Mouse (Mus musculus) midbrain, embryonic 14.5 days (tissue): ENCODE results near the gene Mtss1l. TPM values are rescaled to one million over a fixed set of nuclear protein-coding genes. Genes with fewer than 3 reads are reported as not detected.

Source experiments
- ATAC-seq: fragments of 200-750 bp; cut with Nextera tagmentation; 2 replicates; pipeline ENCODE4 v1.8.0; 2017; ENCODE audit warnings: moderate number of reproducible peaks, moderate library complexity; ENCODE audit not compliant: low FRiP score, low TSS enrichment
- DNase-seq: peaks from one replicate; pipeline ENCODE4 v3.0.0-alpha.2; 2015
- H3K27ac ChIP-seq: fragments of 300-500 bp; sonication (generic); replicated peaks from 2 replicates; pipeline ENCODE4 v1.5.1; 2014; ENCODE audit warnings: mild to moderate bottlenecking, low read depth, low read length, moderate library complexity
- H3K27me3 ChIP-seq: fragments of 300-500 bp; sonication (generic); 2 replicates; pipeline ENCODE4 v1.6.1; 2014; ENCODE audit warnings: low read length, control low read depth, mixed read lengths; ENCODE audit not compliant: control insufficient read depth, insufficient read depth
- H3K36me3 ChIP-seq: fragments of 300-500 bp; sonication (generic); 2 replicates; pipeline ENCODE4 v1.6.1; 2014; ENCODE audit warnings: low read length, control low read depth; ENCODE audit not compliant: control insufficient read depth, insufficient read depth
- H3K4me1 ChIP-seq: fragments of 300-500 bp; sonication (generic); 2 replicates; pipeline ENCODE4 v1.6.1; 2014; ENCODE audit warnings: mild to moderate bottlenecking, antibody characterized with exemption, low read length, control low read depth; ENCODE audit not compliant: control insufficient read depth, insufficient read depth
- H3K4me2 ChIP-seq: fragments of 300-500 bp; sonication (generic); 2 replicates; pipeline ENCODE4 v1.6.1; 2014; ENCODE audit warnings: mild to moderate bottlenecking, low read length, moderate library complexity
- H3K4me3 ChIP-seq: fragments of 300-500 bp; sonication (generic); replicated peaks from 2 replicates; pipeline ENCODE4 v1.5.1; 2014; ENCODE audit warnings: low read depth, low read length
- H3K9ac ChIP-seq: fragments of 300-500 bp; sonication (generic); replicated peaks from 2 replicates; pipeline ENCODE4 v1.6.1; 2014; ENCODE audit warnings: mild to moderate bottlenecking, low read length, moderate library complexity
- H3K9me3 ChIP-seq: fragments of 300-500 bp; sonication (generic); 2 replicates; pipeline ENCODE4 v1.6.1; 2016; ENCODE audit warnings: low read length, control low read depth, mixed read lengths; ENCODE audit not compliant: control insufficient read depth
- WGBS: fragments of 180-500 bp; shearing (Covaris S2); extraction: QIAGEN DNeasy Blood & Tissue Kit; methylation state at CpG from one replicate; pipeline ENCODE4 v1.1.7; 2014; 5-methylcytosine and 5-hydroxymethylcytosine counted together
- polyA plus RNA-seq: library from polyadenylated mRNA; unstranded; fragments of >200 nt; fragmentation: Nextera tagmentation; extraction: Ambion mirVana; gene quantifications from 2 replicates; pipeline ENCODE4 v1.2.1, GENCODE M21; 2014

Mtss1l gene
- polyA plus RNA-seq, 1 experiment from 2014 or later, result 27.5 TPM

GRCm38 (mm10) chr8:110788981-110789380 lies 67.7 kb downstream of the Mtss1l start:
- 54% methylated on average over 12 of the region's 12 CpGs for WGBS
- no peak overlapping the region for H3K4me2 ChIP-seq
- no peak overlapping the region for H3K27ac ChIP-seq
- no peaks in the 10 kb centered on the region for H3K4me1 ChIP-seq
- no peak overlapping the region for H3K4me3 ChIP-seq
- H3K9me3 ChIP-seq, result no peaks in the 10 kb centered on the region
- no peak for DNase-seq
- ATAC-seq, result no peak
- H3K27me3 ChIP-seq, result no peaks in the 10 kb centered on the region
- H3K9ac ChIP-seq, result no peak overlapping the region
- no peaks in the 10 kb centered on the region for H3K36me3 ChIP-seq

- 67% methylated on average over 12 of the region's 12 CpGs for WGBS
- no peaks in the 10 kb centered on the region for H3K27me3 ChIP-seq
- DNase-seq (no peak), ATAC-seq (no peak)
- no peaks in the 10 kb centered on the region for H3K4me1 ChIP-seq
- no peak overlapping the region for H3K27ac ChIP-seq
- H3K4me2 ChIP-seq, result no peak overlapping the region
- no peak overlapping the region for H3K9ac ChIP-seq
- H3K36me3 ChIP-seq, result no peaks in the 10 kb centered on the region
- no peak overlapping the region for H3K4me3 ChIP-seq
- no peaks in the 10 kb centered on the region for H3K9me3 ChIP-seq
Observed at GRCm38 (mm10) chr8:110789571-110789970, 68.3 kb downstream of the Mtss1l start.

GRCm38 (mm10) chr8:110790270-110790669 lies 69.0 kb downstream of the Mtss1l start:
- DNase-seq (no peak), ATAC-seq (no peak)
- 79% methylated on average over 6 of the region's 6 CpGs for WGBS
- no peak overlapping the region for H3K4me2 ChIP-seq
- H3K4me3 ChIP-seq, result no peak overlapping the region
- no peaks in the 10 kb centered on the region for H3K36me3 ChIP-seq
- H3K27me3 ChIP-seq, result no peaks in the 10 kb centered on the region
- H3K9ac ChIP-seq, result no peak overlapping the region
- H3K4me1 ChIP-seq, result no peaks in the 10 kb centered on the region
- no peaks in the 10 kb centered on the region for H3K9me3 ChIP-seq
- no peak overlapping the region for H3K27ac ChIP-seq

Other genes starting within 250 kb of the Mtss1l start
- gene Vac14, start 102.9 kb upstream of the Mtss1l start, polyA plus RNA-seq, result 31.7 and 32.5 TPM in 2 replicates
- 0.34 and 3.9 TPM in 2 replicates for gene Il34, start 84.4 kb downstream of the Mtss1l start, polyA plus RNA-seq
- 53.2 and 70.0 TPM in 2 replicates for gene Cog4, start 125.1 kb downstream of the Mtss1l start, polyA plus RNA-seq
- gene Sf3b3, start 125.3 kb downstream of the Mtss1l start, polyA plus RNA-seq, result 72.3 and 114 TPM in 2 replicates
- gene Fuk, start 181.0 kb downstream of the Mtss1l start, polyA plus RNA-seq, result 4.9 and 6.4 TPM in 2 replicates
- 16.5 and 18.0 TPM in 2 replicates for gene St3gal2, start 198.4 kb downstream of the Mtss1l start, polyA plus RNA-seq